Mouse (Mus musculus) G1E (cell line): ENCODE data around the gene Stx7. TPM values are rescaled to one million over a fixed set of nuclear protein-coding genes. Genes with fewer than 3 reads are reported as not detected.

Experiments used
- ATAC-seq: 2 replicates; pipeline ENCODE4 v1.8.0; 2016; ENCODE audit warnings: mild to moderate bottlenecking; ENCODE audit not compliant: insufficient number of reproducible peaks, poor library complexity, low FRiP score, severe bottlenecking; ENCODE audit errors: extremely low read depth
- DNase-seq: peaks from one replicate; pipeline ENCODE4 v3.0.0; 2012; ENCODE audit warnings: low spot score
- H3K27me3 ChIP-seq: 2 replicates; pipeline ENCODE4 v1.6.1; 2012; ENCODE audit warnings: mild to moderate bottlenecking, low read length, inconsistent platforms; ENCODE audit not compliant: insufficient read depth
- H3K36me3 ChIP-seq: replicated peaks from 2 replicates; pipeline ENCODE3; 2012; ENCODE audit warnings: mild to moderate bottlenecking, inconsistent platforms
- H3K4me1 ChIP-seq: 2 replicates; pipeline ENCODE4 v1.6.1; 2012; ENCODE audit warnings: low read depth, low read length, inconsistent platforms, mixed read lengths; ENCODE audit not compliant: insufficient read depth
- H3K4me3 ChIP-seq: 2 replicates; pipeline ENCODE4 v1.5.1; 2012; ENCODE audit warnings: low read depth, mild to moderate bottlenecking, inconsistent platforms, low read length, moderate library complexity, mixed read lengths
- H3K9me3 ChIP-seq: replicated peaks from 2 replicates; pipeline ENCODE4 v1.6.1; 2012; ENCODE audit warnings: inconsistent platforms
- CTCF ChIP-seq: IDR thresholded peaks from 2 replicates; pipeline ENCODE4 v1.5.1; 2012; ENCODE audit warnings: low read depth, low read length, inconsistent platforms, mixed read lengths
- GATA1 ChIP-seq: IDR thresholded peaks from 2 replicates; pipeline ENCODE4 v1.6.1; 2012; ENCODE audit warnings: borderline replicate concordance, low read length, inconsistent platforms, mixed read lengths
- GATA2 ChIP-seq: IDR thresholded peaks from 2 replicates; pipeline ENCODE4 v1.6.1; 2012; ENCODE audit warnings: low read depth, low read length, inconsistent platforms, borderline replicate concordance
- POLR2AphosphoS5 ChIP-seq: IDR thresholded peaks from 2 replicates; pipeline ENCODE4 v1.6.1; 2012; ENCODE audit warnings: low read depth, low read length, inconsistent platforms; ENCODE audit not compliant: insufficient replicate concordance
- TAL1 ChIP-seq: conservative IDR thresholded peaks from 2 replicates; pipeline ENCODE4 v1.6.1; 2012; ENCODE audit warnings: low read depth, low read length, inconsistent platforms, mixed read lengths
- polyA plus RNA-seq: library from polyadenylated mRNA; stranded (reverse); fragments of >175 nt; gene quantifications from 2 replicates; pipeline ENCODE4 v1.2.3, GENCODE M21; 2012
- total RNA-seq, 2 experiments: library from RNA; stranded (forward) in 1 of 2; stranded (reverse) in 1 of 2; fragments of 200-1000 nt in 1 of 2; fragments of >200 nt in 1 of 2; fragmentation: Nextera tagmentation in 1 of 2; gene quantifications; 2 replicates each; pipeline ENCODE4 v1.2.3; 2014 to 2017

Gene Stx7
- total and polyA plus RNA-seq, 3 experiments = 39.2 to 61.8 (median 40.7) TPM

- H3K36me3 ChIP-seq = peaks cover 32% of the 10 kb centered on the region
- peaks cover 12% of the 10 kb centered on the region for H3K4me1 ChIP-seq
- no peak for DNase-seq
- no peaks in the 10 kb centered on the region for H3K27me3 ChIP-seq
- H3K4me3 ChIP-seq = no peak overlapping the region
- no peaks in the 10 kb centered on the region for H3K9me3 ChIP-seq
- TF ChIP-seq GATA2 = no peak
- TF ChIP-seq TAL1 = no peak
- no peak for TF ChIP-seq CTCF
- TF ChIP-seq POLR2AphosphoS5 = no peak
- no peak for TF ChIP-seq GATA1
- no peak for ATAC-seq
Measured at GRCm38 (mm10) chr10:24165526-24166055, 16.5 kb downstream of the Stx7 start.

- TF ChIP-seq TAL1 (no peak), CTCF (no peak), GATA1 (no peak), GATA2 (no peak), POLR2AphosphoS5 (no peak)
- peaks cover 29% of the 10 kb centered on the region for H3K36me3 ChIP-seq
- H3K27me3 ChIP-seq = no peaks in the 10 kb centered on the region
- no peaks in the 10 kb centered on the region for H3K9me3 ChIP-seq
- DNase-seq (no peak), ATAC-seq (no peak)
- H3K4me3 ChIP-seq = 0 out of 2 replicates have a peak overlapping the region, but pooled peaks have one; percentile 18
- H3K4me1 ChIP-seq = peaks cover 14% of the 10 kb centered on the region
Measured at GRCm38 (mm10) chr10:24167978-24168583, 19.0 kb downstream of the Stx7 start.

- Histone ChIP-seq H3K27me3 (no peaks in the 10 kb centered on the region), H3K36me3 (peaks cover 32% of the 10 kb centered on the region), H3K4me3 (no peak overlapping the region), H3K9me3 (no peaks in the 10 kb centered on the region), H3K4me1 (peaks cover 14% of the 10 kb centered on the region)
- DNase-seq (no peak), ATAC-seq (no peak)
- TF ChIP-seq CTCF = no peak
- TF ChIP-seq GATA2 = no peak
- no peak for TF ChIP-seq TAL1
- TF ChIP-seq GATA1 = no peak
- no peak for TF ChIP-seq POLR2AphosphoS5
Measured at GRCm38 (mm10) chr10:24168854-24169253, 19.8 kb downstream of the Stx7 start.

- Histone ChIP-seq H3K9me3 (no peaks in the 10 kb centered on the region), H3K36me3 (peaks cover 26% of the 10 kb centered on the region), H3K4me3 (no peak overlapping the region), H3K4me1 (peaks cover 6% of the 10 kb centered on the region; the same call in 1 of the 2 replicates), H3K27me3 (no peaks in the 10 kb centered on the region)
- no peak for DNase-seq
- TF ChIP-seq CTCF (no peak), TAL1 (no peak), POLR2AphosphoS5 (no peak), GATA1 (no peak), GATA2 (no peak)
- no peak for ATAC-seq
Measured at GRCm38 (mm10) chr10:24171906-24172459, 22.9 kb downstream of the Stx7 start.

- H3K9me3 ChIP-seq = no peaks in the 10 kb centered on the region
- DNase-seq = peak; percentile 18
- TF ChIP-seq CTCF (peak; percentile 59), TAL1 (no peak), GATA1 (no peak), POLR2AphosphoS5 (no peak), GATA2 (no peak)
- peaks cover 26% of the 10 kb centered on the region for H3K36me3 ChIP-seq
- ATAC-seq = peak; percentile 49; the same call in 1 of the 2 replicates
- no peaks in the 10 kb centered on the region for H3K27me3 ChIP-seq
- 0 out of 2 replicates have a peak, but pooled peaks cover 2% of the 10 kb centered on the region for H3K4me1 ChIP-seq
- no peak overlapping the region for H3K4me3 ChIP-seq
Measured at GRCm38 (mm10) chr10:24173210-24174001, 24.3 kb downstream of the Stx7 start.

GRCm38 (mm10) chr10:24190392-24190791 lies 41.3 kb downstream of the Stx7 start:
- no peak overlapping the region for H3K4me3 ChIP-seq
- H3K36me3 ChIP-seq = peaks cover 16% of the 10 kb centered on the region
- TF ChIP-seq GATA1 = no peak
- TF ChIP-seq CTCF = no peak
- TF ChIP-seq POLR2AphosphoS5 = no peak
- TF ChIP-seq TAL1 = no peak
- no peak for TF ChIP-seq GATA2
- no peaks in the 10 kb centered on the region for H3K4me1 ChIP-seq
- 0 out of 2 replicates have a peak, but pooled peaks cover 2% of the 10 kb centered on the region for H3K27me3 ChIP-seq
- no peaks in the 10 kb centered on the region for H3K9me3 ChIP-seq
- ATAC-seq (no peak), DNase-seq (no peak)
